7 mouse cellular contexts compared by ENCODE assay signal in genomic region chr13:119690876-119691620, GRCm38 (mm10). TPM values are rescaled to one million over a fixed set of nuclear protein-coding genes. Genes with fewer than 3 reads are reported as not detected.
DNase-seq lines count a peak whose midpoint lies in the region; ATAC-seq and TF ChIP-seq lines count a peak whose summit lies in the region.

No protein-coding gene starts in this region.

- H3K36me3 ChIP-seq in CH12.LX (replicated peaks in 1 of 2; ENCODE audit: control insufficient read depth in 1 of 2, insufficient read depth in 1 of 2, low read length in 1 of 2) = peaks cover 0 to 7% of the 10 kb centered on the region in 2 experiments
- H3K36me3 ChIP-seq in hindbrain, embryonic 16.5 days (ENCODE audit: control insufficient read depth, insufficient read depth, low read length) = no peaks in the 10 kb centered on the region
- H3K36me3 ChIP-seq in liver, embryonic 14.5 days (replicated peaks; ENCODE audit: control insufficient read depth, insufficient read depth, low read depth) = no peaks in the 10 kb centered on the region
- H3K36me3 ChIP-seq in stomach, embryonic 15.5 days = no peaks in the 10 kb centered on the region

- in situ Hi-C loops in CH12.LX (cut with MboI; ENCODE audit: low pct_ligation_motif_present, low pct_unique_long_range_greater_than_20kb, low sequenced_read_pairs) = no loop called here

- peak overlapping the region; percentile 75 to 97 (median 81) for H3K4me3 ChIP-seq in CH12.LX (replicated peaks in 1 of 3; ENCODE audit: low read depth in 2 of 3, low read length in 2 of 3, poor library complexity in 1 of 3)
- H3K4me3 ChIP-seq in hindbrain, embryonic 16.5 days (ENCODE audit: low read length) = peak overlapping the region; percentile 85
- H3K4me3 ChIP-seq in liver, embryonic 14.5 days (ENCODE audit: insufficient read depth in 1 of 2, low read depth in 2 of 2, low read length in 2 of 2) = peak overlapping the region; percentile 69 to 80
- H3K4me3 ChIP-seq in stomach, embryonic 15.5 days (replicated peaks) = peak overlapping the region; percentile 83

- H3K4me2 ChIP-seq in CH12.LX (ENCODE audit: insufficient read depth, low read depth, poor library complexity, severe bottlenecking) = peak overlapping the region; percentile 95
- peak overlapping the region; percentile 84 for H3K4me2 ChIP-seq in hindbrain, embryonic 16.5 days (ENCODE audit: low read length)
- peak overlapping the region; percentile 82 for H3K4me2 ChIP-seq in liver, embryonic 14.5 days (ENCODE audit: low read depth)
- peak overlapping the region; percentile 62 for H3K4me2 ChIP-seq in stomach, embryonic 15.5 days

- under 1% methylated on average over 7 of the region's 7 CpGs for WGBS in hindbrain, embryonic 16.5 days
- 10% methylated on average over 7 of the region's 7 CpGs for WGBS in liver, embryonic 14.5 days (ENCODE audit: insufficient replicate concordance)
- WGBS in stomach, embryonic 15.5 days = 2% methylated on average over 7 of the region's 7 CpGs

- H3K4me1 ChIP-seq in CH12.LX (ENCODE audit: control insufficient read depth in 1 of 2, insufficient read depth in 2 of 2) = peaks cover 11 to 47% of the 10 kb centered on the region in 2 experiments; a peak in 3 of 4 replicates
- H3K4me1 ChIP-seq in hindbrain, embryonic 16.5 days (ENCODE audit: control insufficient read depth, insufficient read depth, low read depth, low read length) = peaks cover 35% of the 10 kb centered on the region
- peaks cover 6 to 11% of the 10 kb centered on the region in 2 experiments for H3K4me1 ChIP-seq in liver, embryonic 14.5 days (replicated peaks; ENCODE audit: control insufficient read depth in 2 of 2, insufficient read depth in 2 of 2, low read length in 1 of 2)
- H3K4me1 ChIP-seq in stomach, embryonic 15.5 days = peaks cover 13% of the 10 kb centered on the region; the same call in 1 of the 2 replicates

- H3K27me3 ChIP-seq in CH12.LX (replicated peaks) = no peaks in the 10 kb centered on the region
- H3K27me3 ChIP-seq in hindbrain, embryonic 16.5 days (replicated peaks; ENCODE audit: control insufficient read depth, insufficient read depth, low read length) = no peaks in the 10 kb centered on the region
- H3K27me3 ChIP-seq in liver, embryonic 14.5 days (ENCODE audit: control insufficient read depth, insufficient read depth, low read length) = no peaks in the 10 kb centered on the region
- no peaks in the 10 kb centered on the region for H3K27me3 ChIP-seq in stomach, embryonic 15.5 days (replicated peaks)

- peak overlapping the region; percentile 53 for H3K9ac ChIP-seq in CH12.LX (ENCODE audit: insufficient read depth, low read depth)
- H3K9ac ChIP-seq in hindbrain, embryonic 16.5 days (ENCODE audit: low read depth, low read length) = peak overlapping the region; percentile 95
- H3K9ac ChIP-seq in liver, embryonic 14.5 days (replicated peaks) = peak overlapping the region; percentile 74
- peak overlapping the region; percentile 84 for H3K9ac ChIP-seq in stomach, embryonic 15.5 days

- DNase-seq in 3T3-L1 (ENCODE audit: low read depth, low spot score) = peak; percentile 39
- peak; percentile 26 for DNase-seq in CH12.LX (ENCODE audit: extremely low read depth)
- DNase-seq in cerebellum, postnatal 14 days = peak; percentile 69 to 75
- no peak for DNase-seq in liver, embryonic 14.5 days (ENCODE audit: low read depth in 3 of 3, low spot score in 3 of 3)
- no peak for DNase-seq in ovary, adult 18-20 months (ENCODE audit: low spot score)

- no peak for TF ChIP-seq RAD21 in CH12.LX (IDR thresholded peaks at IDR 0.05; ENCODE audit: low read depth, low read length)

- peaks cover 50% of the 10 kb centered on the region for H3K79me2 ChIP-seq in CH12.LX (replicated peaks; ENCODE audit: control insufficient read depth, extremely low read depth, insufficient read depth, poor library complexity, severe bottlenecking)

- TF ChIP-seq EP300 in CH12.LX (IDR thresholded peaks at IDR 0.05; ENCODE audit: low read length) = no peak
- no peak for TF ChIP-seq EP300 in liver, embryonic 14.5 days (IDR thresholded peaks at IDR 0.05; ENCODE audit: low read depth)

- 0 out of 2 replicates have a peak overlapping the region, but pooled peaks have one; percentile 38 for H3K27ac ChIP-seq in CH12.LX (ENCODE audit: insufficient read depth, low read depth)
- peak overlapping the region; percentile 99 for H3K27ac ChIP-seq in hindbrain, embryonic 16.5 days (ENCODE audit: low read depth, low read length)
- no peak overlapping the region for H3K27ac ChIP-seq in liver, embryonic 14.5 days
- H3K27ac ChIP-seq in stomach, embryonic 15.5 days = peak overlapping the region; percentile 96

- no peaks in the 10 kb centered on the region for H3K9me3 ChIP-seq in CH12.LX (replicated peaks; ENCODE audit: low read length)
- no peaks in the 10 kb centered on the region for H3K9me3 ChIP-seq in hindbrain, embryonic 16.5 days (ENCODE audit: control insufficient read depth, low read length)
- H3K9me3 ChIP-seq in liver, embryonic 14.5 days (ENCODE audit: control insufficient read depth, low read length) = no peaks in the 10 kb centered on the region
- no peaks in the 10 kb centered on the region for H3K9me3 ChIP-seq in stomach, embryonic 15.5 days

- TF ChIP-seq POLR2A in CH12.LX (IDR thresholded peaks at IDR 0.05; ENCODE audit: low read depth, low read length) = no peak

- dilution Hi-C loops in CH12.LX (cut with MboI; ENCODE audit: extremely low pct_ligation_motif_present, extremely low pct_unique_long_range_greater_than_20kb, low sequenced_read_pairs) = no loop called here

- ATAC-seq in hindbrain, embryonic 16.5 days = no peak
- no peak for ATAC-seq in liver, embryonic 14.5 days (ENCODE audit: insufficient read depth)
- no peak for ATAC-seq in stomach, embryonic 15.5 days (ENCODE audit: insufficient read depth, low FRiP score, low read depth)

- TF ChIP-seq CTCF in CH12.LX (conservative IDR thresholded peaks at IDR 0.05 in 1 of 2, IDR thresholded peaks at IDR 0.05 in 1 of 2; ENCODE audit: low read depth in 2 of 2, low read length in 2 of 2) = no peak
- no peak for TF ChIP-seq CTCF in liver, embryonic 14.5 days (IDR thresholded peaks at IDR 0.05; ENCODE audit: low read depth)

TF ChIP-seq in CH12.LX, 34 proteins besides CTCF, POLR2A, EP300 and RAD21:
- TF ChIP-seq USF1 (IDR thresholded peaks at IDR 0.05; ENCODE audit: low read depth, low read length) (no peak), UBTF (IDR thresholded peaks at IDR 0.05; ENCODE audit: low read depth, low read length) (no peak), TCF12 (IDR thresholded peaks at IDR 0.05; ENCODE audit: low read depth, low read length) (no peak), NELFE (IDR thresholded peaks at IDR 0.05; ENCODE audit: low read depth, low read length) (no peak), CHD2 (IDR thresholded peaks at IDR 0.05; ENCODE audit: low read length) (peak; percentile 53; the same call in 1 of the 2 replicates), MXI1 (IDR thresholded peaks at IDR 0.05; ENCODE audit: low read depth, low read length) (no peak)

RNA-seq across cellular contexts. Expression of gene Hmgcs1, which starts 0.9 kb away (rescaled TPM):
- 57.6 and 61.2 TPM in 2 replicates for total RNA-seq in CH12.LX (2012; rRNA removed)
- 175 and 225 TPM in 2 replicates for total RNA-seq in CH12.LX (2014; rRNA removed)
- polyA plus RNA-seq in CH12.LX (2012; ENCODE audit: insufficient read length, low read depth) = 105 and 119 TPM in 2 replicates
- 567 and 577 TPM in 2 replicates for polyA plus RNA-seq in hindbrain, embryonic 16.5 days (2015; fragmentation: Nextera tagmentation; extraction: Ambion mirVana)
- 55.0 and 76.5 TPM in 2 replicates for polyA plus RNA-seq in liver, embryonic 14.5 days (2012; rRNA removed)
- polyA plus RNA-seq in liver, embryonic 14.5 days (2014; fragmentation: Nextera tagmentation; extraction: Ambion mirVana) = 110 and 137 TPM in 2 replicates
- 183 and 196 TPM in 2 replicates for polyA plus RNA-seq in stomach, embryonic 15.5 days (2015; fragmentation: Nextera tagmentation; extraction: Ambion mirVana)

Comparison
In these comparisons a context has a peak if more than half of its experiments do, and no peak if none do; other contexts are left out.
1. DNase-seq: peak in 3T3-L1 (single experiment), CH12.LX (single experiment) and cerebellum, postnatal 14 days (2 of 2); none in liver, embryonic 14.5 days (0 of 3) and ovary, adult 18-20 months (single experiment).
2. Peak in every context shown above with its lines, with median percentiles within 50 percentile points of each other: H3K4me2 ChIP-seq, H3K4me3 ChIP-seq and H3K9ac ChIP-seq.